ENCODE assay signal across 8 mouse cellular contexts in the genomic region with DNA sequence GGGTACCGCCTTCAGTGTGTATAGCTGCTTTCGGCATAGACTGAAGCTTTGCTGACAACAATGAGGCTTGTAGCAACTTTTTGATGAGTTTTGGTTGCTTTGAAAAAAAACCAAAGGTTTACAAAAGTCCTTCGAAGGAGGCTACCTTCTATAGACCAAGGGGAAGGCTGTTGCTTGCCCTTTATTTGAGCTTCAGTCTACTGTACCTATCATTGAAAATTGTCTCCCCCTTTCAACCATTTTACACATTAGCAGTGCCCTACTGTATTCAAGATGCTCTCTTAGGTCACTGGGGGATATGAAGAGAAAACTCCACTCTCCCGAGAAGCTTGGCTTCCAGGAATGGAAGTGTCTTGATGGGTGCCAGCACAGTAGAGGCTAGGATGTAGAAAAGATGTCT.
DNase-seq lines count a peak whose midpoint lies in the region; ATAC-seq lines count a peak whose summit lies in the region.

No protein-coding gene starts in this region.

- peaks cover 6% of the 10 kb centered on the region; the same call in 1 of the 2 replicates for H3K9me3 ChIP-seq in liver, embryonic 11.5 days (ENCODE audit: control insufficient read depth, low read length)
- peaks cover 9% of the 10 kb centered on the region; the same call in 1 of the 2 replicates for H3K9me3 ChIP-seq in embryonic facial prominence, embryonic 12.5 days
- H3K9me3 ChIP-seq in intestine, embryonic 15.5 days: no peaks in the 10 kb centered on the region
- peaks cover 16% of the 10 kb centered on the region; the same call in 1 of the 2 replicates for H3K9me3 ChIP-seq in neural tube, embryonic 13.5 days

- 34% methylated on average over 4 of the region's 4 CpGs for WGBS in liver, embryonic 11.5 days
- 52% methylated on average over 4 of the region's 4 CpGs for WGBS in embryonic facial prominence, embryonic 12.5 days
- WGBS in intestine, embryonic 15.5 days: 30% methylated on average over 4 of the region's 4 CpGs
- 46% methylated on average over 4 of the region's 4 CpGs for WGBS in neural tube, embryonic 13.5 days

- H3K27me3 ChIP-seq in liver, embryonic 11.5 days (replicated peaks; ENCODE audit: control insufficient read depth, insufficient read depth, low read length): no peaks in the 10 kb centered on the region
- peaks cover 28% of the 10 kb centered on the region for H3K27me3 ChIP-seq in embryonic facial prominence, embryonic 12.5 days
- no peaks in the 10 kb centered on the region; the same call in 1 of the 2 replicates for H3K27me3 ChIP-seq in intestine, embryonic 15.5 days (replicated peaks)
- H3K27me3 ChIP-seq in neural tube, embryonic 13.5 days: peaks cover 33% of the 10 kb centered on the region

- H3K27ac ChIP-seq in liver, embryonic 11.5 days (ENCODE audit: low read depth, low read length): no peak overlapping the region
- no peak overlapping the region for H3K27ac ChIP-seq in embryonic facial prominence, embryonic 12.5 days
- no peak overlapping the region for H3K27ac ChIP-seq in intestine, embryonic 15.5 days
- no peak overlapping the region for H3K27ac ChIP-seq in neural tube, embryonic 13.5 days (replicated peaks)

- peaks cover 17% of the 10 kb centered on the region for H3K4me1 ChIP-seq in liver, embryonic 11.5 days (replicated peaks; ENCODE audit: control insufficient read depth, insufficient read depth, low read length)
- H3K4me1 ChIP-seq in embryonic facial prominence, embryonic 12.5 days: peaks cover 10% of the 10 kb centered on the region
- peaks cover 9% of the 10 kb centered on the region for H3K4me1 ChIP-seq in intestine, embryonic 15.5 days (replicated peaks)
- H3K4me1 ChIP-seq in neural tube, embryonic 13.5 days (replicated peaks): peaks cover 23% of the 10 kb centered on the region

- no peaks in the 10 kb centered on the region; the same call in 1 of the 2 replicates for H3K36me3 ChIP-seq in liver, embryonic 11.5 days (ENCODE audit: control insufficient read depth, insufficient read depth, low read length)
- H3K36me3 ChIP-seq in embryonic facial prominence, embryonic 12.5 days: no peaks in the 10 kb centered on the region
- no peaks in the 10 kb centered on the region for H3K36me3 ChIP-seq in intestine, embryonic 15.5 days
- H3K36me3 ChIP-seq in neural tube, embryonic 13.5 days: no peaks in the 10 kb centered on the region

- H3K9ac ChIP-seq in liver, embryonic 11.5 days (ENCODE audit: low read depth, low read length): peak overlapping the region; percentile 97
- peak overlapping the region; percentile 88; the same call in 1 of the 2 replicates for H3K9ac ChIP-seq in embryonic facial prominence, embryonic 12.5 days
- H3K9ac ChIP-seq in intestine, embryonic 15.5 days: peak overlapping the region; percentile 94
- peak overlapping the region; percentile 92 for H3K9ac ChIP-seq in neural tube, embryonic 13.5 days

- peak overlapping the region; percentile 67 for H3K4me2 ChIP-seq in liver, embryonic 11.5 days
- H3K4me2 ChIP-seq in embryonic facial prominence, embryonic 12.5 days (replicated peaks): peak overlapping the region; percentile 52
- H3K4me2 ChIP-seq in intestine, embryonic 15.5 days (replicated peaks): peak overlapping the region; percentile 85
- H3K4me2 ChIP-seq in neural tube, embryonic 13.5 days: peak overlapping the region; percentile 80

- DNase-seq in liver, embryonic 11.5 days (ENCODE audit: low spot score): no peak
- DNase-seq in liver: no peak
- DNase-seq in urinary bladder, postnatal 36 days (ENCODE audit: low spot score in 2 of 2): no peak
- DNase-seq in cerebellum, postnatal 14 days: no peak
- no peak for DNase-seq in cerebellum, postnatal 10 days

- peak overlapping the region; percentile 96 for H3K4me3 ChIP-seq in liver, embryonic 11.5 days (ENCODE audit: low read depth, low read length)
- peak overlapping the region; percentile 92 for H3K4me3 ChIP-seq in embryonic facial prominence, embryonic 12.5 days
- H3K4me3 ChIP-seq in intestine, embryonic 15.5 days (replicated peaks): peak overlapping the region; percentile 99
- peak overlapping the region; percentile 91 for H3K4me3 ChIP-seq in neural tube, embryonic 13.5 days

- ATAC-seq in liver, embryonic 11.5 days (replicated peaks; ENCODE audit: low FRiP score): no peak
- no peak for ATAC-seq in embryonic facial prominence, embryonic 12.5 days (ENCODE audit: insufficient number of reproducible peaks, insufficient read depth, low FRiP score, low TSS enrichment)
- ATAC-seq in intestine, embryonic 15.5 days: no peak
- no peak for ATAC-seq in neural tube, embryonic 13.5 days (ENCODE audit: low read depth)
